Mouse (Mus musculus): Measurements from ENCODE around the gene Ppp3ca. TPM values are rescaled to one million over a fixed set of nuclear protein-coding genes. Genes with fewer than 3 reads are reported as not detected.

Ppp3ca gene
- polyA plus RNA-seq, 1 experiment from 2014 or later, result 92.2 TPM

DNA sequence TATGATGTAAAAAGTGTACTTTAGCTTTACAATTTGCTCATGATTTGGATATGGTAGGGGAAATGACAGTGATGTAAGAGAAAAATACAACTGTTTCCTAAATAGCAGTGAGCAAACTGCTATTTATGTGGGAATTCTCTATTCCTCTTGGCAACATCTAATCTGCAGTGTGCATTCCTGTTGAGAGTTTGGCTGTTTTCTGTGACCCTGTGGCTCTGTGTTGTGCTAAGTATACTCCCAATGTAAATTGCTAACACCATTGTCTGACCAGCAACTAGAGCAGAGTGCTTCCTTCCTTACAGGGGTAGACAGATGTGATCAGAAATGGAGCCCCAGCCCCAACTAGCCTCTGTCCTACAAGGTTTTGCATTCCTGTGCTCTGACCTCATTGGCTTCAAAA lies 263.1 kb downstream of the Ppp3ca start:
- in situ Hi-C loops (cut with MboI; ENCODE audit: low pct_unique_long_range_greater_than_20kb), result no loop called here
- no peak for TF ChIP-seq CTCF (IDR thresholded peaks at IDR 0.05)
- DNase-seq (ENCODE audit: low read depth, low spot score) (no peak), ATAC-seq (no peak)
- POLR2A ChIA-PET, result no interaction called here
- CTCF ChIA-PET, result interaction anchor here (1.2 kb wide), 1 partner anchor 9 kb away, joined by 6 read pairs; no protein-coding TSS in a partner anchor
- H3K27me3 ChIP-seq, result no peaks in the 10 kb centered on the region

DNA sequence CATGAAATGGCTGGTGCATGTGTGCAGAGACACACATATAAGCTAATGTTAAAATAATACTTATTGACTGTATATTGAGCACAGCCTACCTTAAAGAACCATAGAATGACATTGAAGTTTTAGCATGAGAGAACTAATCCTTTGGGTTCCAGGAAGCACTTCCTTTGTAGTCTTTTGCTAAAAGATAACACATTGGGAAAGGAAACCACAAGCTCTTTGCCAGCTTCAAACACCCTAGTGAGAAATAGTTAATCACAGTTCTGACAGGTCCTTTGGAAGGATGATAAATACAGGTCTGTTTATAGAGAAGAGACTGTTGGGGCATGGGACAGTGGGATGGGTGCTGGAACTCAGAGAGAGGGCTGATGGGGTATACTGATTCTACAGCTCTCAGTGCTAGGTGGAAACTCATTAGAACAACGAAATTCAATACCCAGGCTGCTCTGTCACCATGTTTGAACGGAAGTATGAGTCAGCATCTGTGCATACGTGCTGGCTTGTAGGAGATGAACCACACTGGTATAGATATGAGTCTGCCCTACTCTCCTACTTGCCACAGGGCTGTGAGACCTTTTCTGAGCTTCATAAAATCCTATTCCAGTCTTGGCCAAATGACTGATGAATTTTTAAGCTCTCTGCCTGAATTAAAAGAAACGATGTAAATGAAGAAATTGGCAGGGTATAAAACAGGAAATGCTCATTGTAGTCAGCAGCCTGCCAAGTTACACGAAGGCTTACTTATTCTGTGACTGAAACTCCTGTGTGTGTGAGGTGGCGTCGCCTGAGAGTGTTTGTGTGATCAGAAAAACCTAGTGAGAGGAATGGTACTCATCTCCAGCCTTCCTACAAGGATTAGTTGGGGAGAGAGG lies 271.0 kb downstream of the Ppp3ca start:
- POLR2A ChIA-PET, result no interaction called here

DNA sequence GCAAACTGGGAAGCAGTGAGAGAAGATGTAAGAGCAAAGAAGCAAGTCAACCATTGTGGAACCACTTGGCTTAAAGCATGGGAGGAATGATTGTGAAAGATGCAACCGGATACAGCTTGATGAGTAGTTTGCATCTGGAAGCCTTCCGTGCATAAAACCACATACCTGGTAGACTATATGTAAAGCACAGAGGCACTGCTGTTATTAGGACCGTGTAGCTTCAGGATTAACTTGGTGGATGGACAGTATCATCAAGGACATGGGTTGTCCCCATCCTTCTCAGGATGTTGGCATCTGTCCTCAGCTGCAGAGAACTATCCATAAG lies 271.6 kb downstream of the Ppp3ca start:
- ATAC-seq (no peak), DNase-seq (ENCODE audit: low read depth, low spot score) (no peak)
- CTCF ChIA-PET, result interaction anchor here (1.8 kb wide), 1 partner anchor 8 kb away, joined by 6 read pairs; no protein-coding TSS in a partner anchor
- H3K27me3 ChIP-seq, result no peaks in the 10 kb centered on the region
- POLR2A ChIA-PET, result no interaction called here
- in situ Hi-C loops (cut with MboI; ENCODE audit: low pct_unique_long_range_greater_than_20kb), result no loop called here
- TF ChIP-seq CTCF (IDR thresholded peaks at IDR 0.05), result no peak

More for the DNA sequence above, 271.0 kb downstream of the Ppp3ca start:
- no peak for TF ChIP-seq CTCF (IDR thresholded peaks at IDR 0.05)
- no peaks in the 10 kb centered on the region for H3K27me3 ChIP-seq
- CTCF ChIA-PET, result interaction anchor here (1.0 to 1.8 kb wide), 5 partner anchors 8 to 69 kb away, joined by 3 to 6 read pairs (median 3); no protein-coding TSS in a partner anchor
- in situ Hi-C loops (cut with MboI; ENCODE audit: low pct_unique_long_range_greater_than_20kb), result no loop called here
- DNase-seq (ENCODE audit: low read depth, low spot score), result no peak
- ATAC-seq, result no peak

DNA sequence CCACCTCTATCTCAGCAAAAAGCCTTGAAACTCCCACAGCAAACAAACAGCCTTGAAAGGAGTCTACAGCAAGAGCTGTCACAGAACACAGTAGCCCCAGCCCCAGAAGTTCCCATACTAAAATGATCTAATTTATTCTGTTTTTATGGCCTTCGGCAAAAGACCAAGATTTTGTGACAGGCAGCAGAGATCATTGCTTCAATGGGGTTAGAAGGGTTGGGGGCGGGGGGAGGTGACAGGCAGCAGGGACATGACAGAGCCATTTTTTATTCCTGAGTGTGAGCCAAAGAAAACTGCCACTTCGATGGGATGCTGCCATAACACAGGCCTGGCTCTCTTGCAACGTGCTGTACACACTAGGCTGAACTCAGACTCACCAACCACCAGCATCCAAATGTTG lies 275.6 kb downstream of the Ppp3ca start:
- H3K27me3 ChIP-seq, result no peaks in the 10 kb centered on the region
- ChIA-PET CTCF (no interaction called here), POLR2A (interaction anchor here (0.6 kb wide), 1 partner anchor 702 kb away, joined by 3 read pairs; no protein-coding TSS in a partner anchor)
- in situ Hi-C loops (cut with MboI; ENCODE audit: low pct_unique_long_range_greater_than_20kb), result no loop called here
- DNase-seq (ENCODE audit: low read depth, low spot score) (no peak), ATAC-seq (no peak)
- no peak for TF ChIP-seq CTCF (IDR thresholded peaks at IDR 0.05)

DNA sequence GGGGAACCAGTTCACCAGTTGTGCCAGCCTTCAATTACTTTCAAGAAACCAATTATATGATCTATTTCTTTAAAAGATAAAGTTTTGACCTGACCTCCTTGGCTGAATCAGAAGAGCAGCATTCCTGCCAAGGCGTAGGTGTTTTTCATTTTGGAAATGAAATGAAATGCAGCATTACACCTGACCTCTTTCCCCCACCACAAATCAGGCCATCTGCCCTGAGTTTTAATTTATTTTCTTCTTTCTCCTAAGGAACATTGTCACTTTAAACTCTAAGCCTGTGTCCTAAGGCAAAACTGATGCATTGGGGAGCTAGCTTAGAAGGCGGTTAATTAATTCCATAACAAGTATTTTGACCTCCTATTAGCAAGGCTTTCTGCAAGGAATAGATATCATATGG lies 276.7 kb downstream of the Ppp3ca start:
- DNase-seq (ENCODE audit: low read depth, low spot score), result no peak
- in situ Hi-C loops (cut with MboI; ENCODE audit: low pct_unique_long_range_greater_than_20kb), result no loop called here
- CTCF ChIA-PET, result interaction anchor here (1.9 kb wide), 1 partner anchor 12 kb away, joined by 6 read pairs; no protein-coding TSS in a partner anchor
- POLR2A ChIA-PET, result no interaction called here
- no peak for TF ChIP-seq CTCF (IDR thresholded peaks at IDR 0.05)
- ATAC-seq, result no peak
- no peaks in the 10 kb centered on the region for H3K27me3 ChIP-seq

DNA sequence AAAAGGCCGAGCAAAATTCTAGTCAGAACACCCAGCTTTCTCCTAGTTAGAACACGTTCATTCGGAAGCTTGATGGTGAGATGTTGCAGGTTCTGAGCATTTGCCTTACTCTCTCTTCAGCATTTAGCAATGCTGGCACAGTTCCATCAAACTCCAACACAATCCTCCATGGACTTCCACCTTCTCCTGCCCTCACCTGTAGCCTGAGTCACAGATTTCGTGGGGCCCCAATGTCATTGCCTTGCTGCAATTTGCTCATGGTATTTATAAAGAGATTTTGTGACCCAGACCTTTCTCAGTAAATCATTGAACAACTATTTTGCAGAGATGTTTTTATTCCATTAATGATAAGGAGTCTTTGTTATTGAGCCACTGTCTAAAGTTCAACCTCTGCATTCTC lies 278.2 kb downstream of the Ppp3ca start:
- H3K27me3 ChIP-seq, result no peaks in the 10 kb centered on the region
- ATAC-seq (no peak), DNase-seq (ENCODE audit: low read depth, low spot score) (no peak)
- in situ Hi-C loops (cut with MboI; ENCODE audit: low pct_unique_long_range_greater_than_20kb), result no loop called here
- CTCF ChIA-PET, result interaction anchor here (1.0 to 1.9 kb wide), 3 partner anchors 9 to 22 kb away, joined by 3 to 6 read pairs (median 3); no protein-coding TSS in a partner anchor
- TF ChIP-seq CTCF (IDR thresholded peaks at IDR 0.05), result no peak
- POLR2A ChIA-PET, result interaction anchor here (0.6 to 1.1 kb wide), 2 partner anchors 28 to 523 kb away, joined by 4 to 6 read pairs; no protein-coding TSS in a partner anchor

DNA sequence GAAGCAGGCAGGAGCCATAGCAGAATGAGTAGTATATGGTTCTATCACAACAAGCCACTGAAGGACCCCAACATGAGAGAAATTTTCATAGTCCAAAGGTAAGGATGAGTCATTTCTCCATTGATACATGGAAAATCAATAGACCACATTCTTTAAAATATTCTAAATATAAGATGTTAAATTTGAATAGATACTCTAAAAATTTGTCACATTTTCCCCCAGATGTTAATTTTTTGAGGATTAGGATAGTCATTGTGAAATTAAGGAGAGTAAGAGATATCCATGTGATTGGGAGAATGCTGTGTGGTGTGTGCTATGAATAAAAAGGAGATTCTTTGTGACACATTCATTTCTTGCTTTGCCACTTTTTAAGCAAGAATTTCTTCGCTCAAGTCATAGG lies 281.9 kb downstream of the Ppp3ca start:
- ChIA-PET POLR2A (no interaction called here), CTCF (no interaction called here)
- no peak for DNase-seq (ENCODE audit: low read depth, low spot score)
- no peak for ATAC-seq
- H3K27me3 ChIP-seq, result no peaks in the 10 kb centered on the region
- no peak for TF ChIP-seq CTCF (IDR thresholded peaks at IDR 0.05)
- in situ Hi-C loops (cut with MboI; ENCODE audit: low pct_unique_long_range_greater_than_20kb), result no loop called here

DNA sequence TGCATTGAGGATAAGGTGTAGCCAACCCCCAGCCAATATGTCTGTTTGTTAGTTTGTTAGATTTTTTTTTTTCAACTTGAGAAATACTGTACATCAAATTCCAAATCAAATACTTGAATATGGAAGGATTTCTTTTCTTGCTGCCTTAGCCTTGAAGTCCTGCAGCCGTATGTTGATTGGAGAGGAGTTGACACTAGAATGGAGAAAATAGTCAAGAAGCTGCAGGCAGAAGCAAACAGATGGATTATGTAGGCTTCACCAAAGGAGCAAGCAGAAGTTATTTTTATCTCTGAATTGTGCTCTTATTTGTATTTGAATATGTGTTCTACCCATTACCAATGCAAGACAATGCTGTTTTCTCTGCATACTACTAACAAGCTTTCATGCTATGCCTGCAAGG lies 282.9 kb downstream of the Ppp3ca start:
- ChIA-PET CTCF (no interaction called here), POLR2A (no interaction called here)
- DNase-seq (ENCODE audit: low read depth, low spot score), result no peak
- no peaks in the 10 kb centered on the region for H3K27me3 ChIP-seq
- TF ChIP-seq CTCF (IDR thresholded peaks at IDR 0.05), result no peak
- in situ Hi-C loops (cut with MboI; ENCODE audit: low pct_unique_long_range_greater_than_20kb), result no loop called here
- ATAC-seq, result no peak

DNA sequence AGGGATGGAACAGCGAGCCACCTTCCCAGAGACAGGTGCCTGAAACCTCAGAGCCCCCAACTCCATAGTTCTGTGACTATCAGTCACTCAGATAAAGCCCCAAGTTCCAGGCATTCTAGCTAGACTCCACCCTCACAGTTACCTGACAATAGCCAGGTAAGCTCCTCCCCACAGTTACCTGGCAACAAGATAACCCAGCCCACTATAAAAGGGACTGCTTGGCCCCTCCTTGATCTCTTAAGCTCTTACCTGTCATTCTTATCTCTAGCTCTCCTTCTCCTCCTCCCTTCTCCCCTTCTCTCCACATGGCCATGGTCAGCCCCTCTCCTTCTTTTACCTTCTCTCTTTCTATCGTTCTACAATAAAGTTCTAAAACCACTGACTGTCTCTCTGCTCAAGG lies 285.1 kb downstream of the Ppp3ca start:
- CTCF ChIA-PET, result interaction anchor here (1.2 kb wide), 1 partner anchor 14 kb away, joined by 4 read pairs; no protein-coding TSS in a partner anchor
- in situ Hi-C loops (cut with MboI; ENCODE audit: low pct_unique_long_range_greater_than_20kb), result no loop called here
- POLR2A ChIA-PET, result interaction anchor here (0.6 kb wide), 1 partner anchor 944 kb away, joined by 6 read pairs; no protein-coding TSS in a partner anchor
- DNase-seq (ENCODE audit: low read depth, low spot score), result no peak
- ATAC-seq, result no peak
- TF ChIP-seq CTCF (IDR thresholded peaks at IDR 0.05), result no peak
- H3K27me3 ChIP-seq, result no peaks in the 10 kb centered on the region

DNA sequence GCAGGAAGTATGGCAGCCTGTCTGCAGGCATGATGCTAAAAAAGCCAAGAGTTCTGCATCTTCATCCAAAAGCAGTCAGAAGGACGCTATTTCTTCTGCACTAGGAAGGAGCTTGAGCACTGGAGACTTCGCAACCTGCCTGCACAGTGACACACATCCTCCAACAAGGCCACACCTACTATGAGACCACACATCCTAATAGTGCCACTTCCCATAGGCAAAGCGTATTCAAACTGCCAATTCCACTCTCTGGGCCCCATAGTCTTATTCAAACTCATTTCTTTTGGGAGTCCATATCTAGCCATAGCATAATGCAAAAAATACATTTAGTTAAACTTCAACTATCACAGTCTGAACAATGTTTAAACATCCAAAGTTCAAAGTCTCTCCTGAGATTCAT lies 290.4 kb downstream of the Ppp3ca start:
- no peaks in the 10 kb centered on the region for H3K27me3 ChIP-seq
- in situ Hi-C loops (cut with MboI; ENCODE audit: low pct_unique_long_range_greater_than_20kb), result no loop called here
- TF ChIP-seq CTCF (IDR thresholded peaks at IDR 0.05), result no peak
- ATAC-seq (no peak), DNase-seq (ENCODE audit: low read depth, low spot score) (no peak)
- ChIA-PET CTCF (no interaction called here), POLR2A (no interaction called here)

DNA sequence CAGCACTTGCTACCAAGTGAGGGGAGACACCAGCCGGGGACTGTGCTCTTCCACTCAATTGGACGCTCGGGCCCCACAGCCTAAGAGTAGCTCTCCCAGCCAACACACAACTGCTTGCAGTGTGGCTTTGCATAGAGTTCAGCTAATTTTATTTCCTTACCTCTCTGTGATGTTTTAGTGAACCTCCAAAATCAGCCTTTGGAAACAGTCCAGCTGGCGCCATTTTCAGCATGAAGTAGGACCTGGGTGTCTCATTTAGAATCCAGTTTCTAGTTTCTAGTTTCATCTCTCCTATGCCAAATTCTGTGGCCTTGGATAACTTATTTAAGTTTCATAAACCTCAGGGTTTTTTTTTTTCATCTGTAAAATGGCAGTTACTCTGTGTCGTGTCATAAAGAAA lies 296.9 kb downstream of the Ppp3ca start:
- TF ChIP-seq CTCF (IDR thresholded peaks at IDR 0.05), result no peak
- CTCF ChIA-PET, result no interaction called here
- in situ Hi-C loops (cut with MboI; ENCODE audit: low pct_unique_long_range_greater_than_20kb), result no loop called here
- ATAC-seq (no peak), DNase-seq (ENCODE audit: low read depth, low spot score) (no peak)
- H3K27me3 ChIP-seq, result no peaks in the 10 kb centered on the region
- POLR2A ChIA-PET, result no interaction called here

Measured in Patski (cell line).